Mouse (Mus musculus) kidney, adult 2 months (tissue): ENCODE measurements around the gene Prtg. TPM values are rescaled to one million over a fixed set of nuclear protein-coding genes. Genes with fewer than 3 reads are reported as not detected.

Experiments
- DNase-seq: peaks from one replicate; pipeline ENCODE4 v3.0.0; 2021
- H3K27ac ChIP-seq: fragments of 200-500 bp; 2 replicates; pipeline ENCODE4 v1.5.1; 2012; ENCODE audit warnings: low read depth, low read length, control low read depth, inconsistent platforms; ENCODE audit not compliant: insufficient read depth
- H3K27me3 ChIP-seq: fragments of 200-500 bp; replicated peaks from 2 replicates; pipeline ENCODE4 v1.6.1; 2012; ENCODE audit warnings: mild to moderate bottlenecking, moderate library complexity, low read length, inconsistent platforms; ENCODE audit not compliant: control insufficient read depth, insufficient read depth
- H3K36me3 ChIP-seq: fragments of 200-500 bp; 2 replicates; pipeline ENCODE4 v1.6.1; 2012; ENCODE audit warnings: mild to moderate bottlenecking, moderate library complexity, low read length, inconsistent platforms; ENCODE audit not compliant: control insufficient read depth, insufficient read depth
- H3K4me1 ChIP-seq: fragments of 200-500 bp; 2 replicates; pipeline ENCODE4 v1.6.1; 2011; ENCODE audit warnings: low read length; ENCODE audit not compliant: control insufficient read depth, insufficient read depth
- H3K4me3 ChIP-seq: fragments of 200-500 bp; 2 replicates; pipeline ENCODE4 v1.5.1; 2011; ENCODE audit warnings: mild to moderate bottlenecking, low read depth, low read length, control low read depth; ENCODE audit not compliant: insufficient read depth
- CTCF ChIP-seq: fragments of 200-500 bp; conservative IDR thresholded peaks from 2 replicates; pipeline ENCODE4 v1.5.1; 2011; ENCODE audit warnings: low read depth, mild to moderate bottlenecking, control low read depth, low read length, moderate library complexity, mixed read lengths; ENCODE audit not compliant: insufficient read depth, insufficient read length
- POLR2A ChIP-seq: fragments of 200-500 bp; IDR thresholded peaks from one replicate; pipeline ENCODE4 v1.6.1; 2011; ENCODE audit warnings: low read depth, low read length, control low read depth
- WGBS: fragments of 180-500 bp; shearing (Covaris S2); methylation state at CpG from one replicate; pipeline ENCODE4 v1.1.7; 2018; 5-methylcytosine and 5-hydroxymethylcytosine counted together
- polyA plus RNA-seq: library from polyadenylated mRNA; depleted of rRNA; stranded (reverse); fragments of >200 nt; gene quantifications from 2 replicates; pipeline ENCODE4 v1.2.3, GENCODE M21; 2012

The Prtg gene
- polyA plus RNA-seq, 1 experiment: 0.06 TPM

- H3K27me3 ChIP-seq: peaks cover 5% of the 10 kb centered on the region
- TF ChIP-seq CTCF: no peak
- no peak for TF ChIP-seq POLR2A
- no peak for DNase-seq
- no peak overlapping the region for H3K27ac ChIP-seq
- no peaks in the 10 kb centered on the region for H3K36me3 ChIP-seq
- H3K4me1 ChIP-seq: no peaks in the 10 kb centered on the region
- WGBS: 75% methylated on average over 3 of the region's 3 CpGs
- no peak overlapping the region for H3K4me3 ChIP-seq
These were observed 1.9 kb downstream of the Prtg start for GRCm38 (mm10) chr9:72808586-72808985.

GRCm38 (mm10) chr9:72809077-72809476 lies 2.4 kb downstream of the Prtg start:
- Histone ChIP-seq H3K4me3 (no peak overlapping the region), H3K4me1 (no peaks in the 10 kb centered on the region), H3K27ac (no peak overlapping the region), H3K36me3 (no peaks in the 10 kb centered on the region), H3K27me3 (peaks cover 5% of the 10 kb centered on the region)
- no peak for DNase-seq
- WGBS: 94% methylated on average over 2 of the region's 2 CpGs
- TF ChIP-seq POLR2A (no peak), CTCF (no peak)

GRCm38 (mm10) chr9:72810607-72811006 lies 3.9 kb downstream of the Prtg start:
- no peak overlapping the region for H3K27ac ChIP-seq
- no peak overlapping the region for H3K4me3 ChIP-seq
- no peak for TF ChIP-seq POLR2A
- TF ChIP-seq CTCF: no peak
- H3K27me3 ChIP-seq: peaks cover 5% of the 10 kb centered on the region
- no peaks in the 10 kb centered on the region for H3K4me1 ChIP-seq
- H3K36me3 ChIP-seq: no peaks in the 10 kb centered on the region
- WGBS: 62% methylated on average over 5 of the region's 5 CpGs
- DNase-seq: no peak

- Histone ChIP-seq H3K27ac (no peak overlapping the region), H3K4me3 (no peak overlapping the region), H3K36me3 (no peaks in the 10 kb centered on the region), H3K4me1 (no peaks in the 10 kb centered on the region), H3K27me3 (peaks cover 3% of the 10 kb centered on the region; the same call in 1 of the 2 replicates)
- WGBS: 70% methylated on average over 7 of the region's 7 CpGs
- no peak for DNase-seq
- TF ChIP-seq CTCF (no peak), POLR2A (no peak)
These were observed 5.4 kb downstream of the Prtg start for GRCm38 (mm10) chr9:72812091-72812490.

- no peak for TF ChIP-seq CTCF
- no peak for TF ChIP-seq POLR2A
- H3K36me3 ChIP-seq: no peaks in the 10 kb centered on the region
- H3K27ac ChIP-seq: peak overlapping the region; percentile 45; the same call in 1 of the 2 replicates
- peaks cover 3% of the 10 kb centered on the region; the same call in 1 of the 2 replicates for H3K27me3 ChIP-seq
- WGBS: 40% methylated on average over 18 of the region's 18 CpGs
- no peak overlapping the region for H3K4me3 ChIP-seq
- no peaks in the 10 kb centered on the region for H3K4me1 ChIP-seq
- DNase-seq: peak; percentile 65
These were observed 6.2 kb downstream of the Prtg start for GRCm38 (mm10) chr9:72812594-72813570.

GRCm38 (mm10) chr9:72825511-72825910 lies 18.8 kb downstream of the Prtg start:
- Histone ChIP-seq H3K27me3 (no peaks in the 10 kb centered on the region), H3K4me1 (no peaks in the 10 kb centered on the region), H3K27ac (no peak overlapping the region), H3K4me3 (no peak overlapping the region), H3K36me3 (no peaks in the 10 kb centered on the region)
- no peak for DNase-seq
- TF ChIP-seq POLR2A (no peak), CTCF (no peak)
- 54% methylated on average over 4 of the region's 4 CpGs for WGBS

- no peaks in the 10 kb centered on the region for H3K36me3 ChIP-seq
These were observed 19.3 kb downstream of the Prtg start for GRCm38 (mm10) chr9:72825976-72826375.

More at GRCm38 (mm10) chr9:72825976-72826375, 19.3 kb downstream of the Prtg start:
- Histone ChIP-seq H3K27ac (no peak overlapping the region), H3K4me1 (no peaks in the 10 kb centered on the region), H3K4me3 (no peak overlapping the region), H3K27me3 (no peaks in the 10 kb centered on the region)
- whole genome bisulfite sequencing: 47% methylated on average over 3 of the region's 3 CpGs
- no peak for TF ChIP-seq CTCF
- no peak for TF ChIP-seq POLR2A
- no peak for DNase-seq
